Mouse (Mus musculus): ENCODE data around the gene Stk24. TPM values are rescaled to one million over a fixed set of nuclear protein-coding genes. Genes with fewer than 3 reads are reported as not detected.

Stk24 gene
- total RNA-seq, 2 experiments from 2014 or later: 142 to 152 TPM

DNA sequence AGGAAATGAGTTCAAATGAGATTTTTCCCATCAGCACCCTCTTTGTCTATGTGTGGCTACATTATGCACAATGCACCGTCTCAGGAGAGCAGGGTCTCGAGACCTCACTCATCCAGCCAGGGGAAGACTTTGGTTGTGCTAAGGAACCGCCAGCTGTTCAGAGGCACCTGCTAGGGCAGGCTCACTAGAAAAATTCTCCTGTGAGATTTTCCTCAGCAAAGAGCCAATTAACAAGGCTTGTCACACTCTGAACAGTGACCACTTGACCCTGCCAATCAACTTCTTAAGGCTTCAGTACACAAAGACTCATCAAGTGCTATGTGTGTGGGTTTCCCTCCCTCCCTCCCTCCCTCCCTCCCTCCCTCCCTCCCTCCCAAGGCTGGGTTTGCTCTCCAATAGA, 4.0 kb upstream of the Stk24 start:
- no peak for DNase-seq (ENCODE audit: low spot score in 2 of 2)

DNA sequence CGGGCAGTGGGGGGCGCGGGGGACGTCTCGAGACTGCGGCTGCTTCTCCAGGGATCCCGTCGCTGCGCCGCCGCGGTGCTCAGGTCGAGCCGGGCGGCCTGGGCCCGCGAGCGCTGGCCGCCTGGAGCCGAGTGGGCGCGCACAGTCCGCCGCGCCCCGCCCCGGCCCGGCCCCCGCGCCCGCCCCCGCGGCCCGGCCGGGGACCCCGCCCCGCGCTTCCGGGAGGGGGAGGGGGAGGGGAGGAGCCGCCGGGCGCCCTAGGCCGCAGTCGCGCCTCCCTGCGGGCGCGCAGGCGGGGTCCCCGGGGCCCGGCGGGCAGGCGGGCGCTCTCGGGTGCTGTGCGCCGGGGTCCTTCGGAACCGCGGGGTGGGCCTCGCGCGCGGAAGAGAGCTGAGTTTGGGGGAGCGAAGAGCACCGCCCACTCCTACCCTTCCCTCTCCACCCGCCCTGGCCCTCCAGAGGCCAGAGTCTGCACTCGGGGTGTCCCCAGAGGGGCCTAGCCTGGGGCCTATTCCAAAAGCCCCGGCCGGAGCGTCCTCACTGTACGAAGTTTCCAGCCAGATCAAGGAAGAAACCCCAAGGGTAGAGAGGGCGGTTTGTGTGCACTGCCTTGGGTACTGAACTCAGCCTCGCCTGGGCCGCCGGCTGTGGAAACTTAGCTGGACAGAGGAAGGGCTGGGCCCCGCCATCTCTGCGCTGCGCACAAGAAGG, 540 bp downstream of the Stk24 start:
- peak; percentile 62 to 69 for DNase-seq (ENCODE audit: low spot score in 2 of 2)

DNA sequence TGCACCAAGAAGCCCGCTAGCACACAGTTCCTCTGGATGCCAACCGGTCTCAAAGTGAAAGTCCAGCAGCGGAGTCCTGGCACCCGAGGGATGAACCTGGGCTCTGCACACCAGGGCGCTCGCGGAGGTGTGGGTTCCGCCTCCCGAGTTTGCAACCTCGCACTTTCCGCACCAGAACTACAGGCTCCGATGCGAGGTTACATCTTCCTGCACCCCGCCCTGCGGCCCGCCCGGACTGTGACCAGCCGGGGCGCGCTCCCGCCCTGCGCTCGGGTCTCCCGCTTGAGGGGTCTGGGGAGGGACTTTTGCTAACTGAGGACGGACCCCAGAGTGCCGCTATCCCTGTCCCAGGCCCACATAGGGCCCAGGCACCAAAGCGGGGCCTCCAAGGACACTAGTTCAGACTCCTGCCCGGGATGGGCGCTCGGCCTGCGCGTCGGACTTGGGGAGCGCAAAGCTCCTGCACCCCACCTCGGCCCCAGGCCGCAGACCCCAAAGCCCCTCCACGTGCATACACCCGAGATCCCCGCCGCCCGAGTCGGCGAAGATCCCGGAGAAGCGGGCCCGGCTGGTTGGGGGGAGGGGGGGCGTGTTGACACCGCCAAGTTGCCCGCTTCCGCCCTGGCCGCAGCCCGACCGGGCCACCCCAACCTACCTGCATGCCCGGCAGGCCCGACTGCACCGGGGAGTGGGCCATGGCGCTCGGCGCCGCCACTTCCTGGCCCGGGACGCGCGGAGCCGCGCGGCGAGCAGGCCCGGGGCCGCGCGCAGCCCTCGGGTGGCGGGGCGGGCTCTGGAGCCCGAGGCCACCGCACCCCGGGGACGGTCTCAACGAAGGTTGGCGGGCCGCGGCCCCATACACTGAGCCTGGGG, 1.3 kb downstream of the Stk24 start:
- peak; percentile 31 to 43 for DNase-seq (ENCODE audit: low spot score in 2 of 2)

DNA sequence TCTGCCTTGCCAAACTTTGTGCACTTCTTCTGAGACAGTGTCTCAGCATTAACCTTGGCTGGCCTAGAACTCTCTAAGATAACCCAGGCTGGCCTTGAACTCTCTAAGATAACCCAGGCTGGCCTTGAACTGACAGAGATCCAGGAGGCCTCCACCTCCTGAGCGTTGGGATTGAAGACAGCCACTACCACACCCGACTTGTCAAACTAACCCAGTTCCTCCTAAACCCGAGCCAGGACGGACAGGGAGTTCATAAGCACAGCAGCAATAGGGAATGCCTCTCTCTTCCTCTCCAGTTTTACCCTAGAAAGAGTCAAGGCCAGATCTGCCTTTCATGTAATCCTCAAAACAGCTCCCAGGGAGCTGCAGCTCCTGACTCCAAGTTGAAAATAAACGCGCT, 3.2 kb downstream of the Stk24 start:
- DNase-seq (ENCODE audit: low spot score in 2 of 2): no peak

DNA sequence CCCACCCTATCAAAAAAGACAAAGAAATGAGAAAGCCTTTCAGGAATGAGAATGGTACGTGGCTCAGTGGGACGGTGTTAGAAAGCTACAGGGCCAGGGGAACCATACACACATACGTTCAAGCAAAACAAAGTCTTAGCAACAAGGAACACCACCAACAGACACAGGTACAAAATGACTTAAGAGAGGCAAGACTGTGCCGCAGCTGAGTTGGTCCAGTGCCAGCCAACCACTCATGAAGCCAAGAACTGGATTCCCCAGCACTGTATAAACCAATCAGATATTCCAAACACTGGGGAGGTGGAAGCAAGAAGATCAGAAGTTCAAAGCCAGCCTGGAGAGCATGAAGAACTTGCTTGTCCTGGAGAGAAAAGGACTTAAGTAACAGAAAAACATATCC, 5.9 kb downstream of the Stk24 start:
- DNase-seq (ENCODE audit: low spot score in 2 of 2): no peak

DNA sequence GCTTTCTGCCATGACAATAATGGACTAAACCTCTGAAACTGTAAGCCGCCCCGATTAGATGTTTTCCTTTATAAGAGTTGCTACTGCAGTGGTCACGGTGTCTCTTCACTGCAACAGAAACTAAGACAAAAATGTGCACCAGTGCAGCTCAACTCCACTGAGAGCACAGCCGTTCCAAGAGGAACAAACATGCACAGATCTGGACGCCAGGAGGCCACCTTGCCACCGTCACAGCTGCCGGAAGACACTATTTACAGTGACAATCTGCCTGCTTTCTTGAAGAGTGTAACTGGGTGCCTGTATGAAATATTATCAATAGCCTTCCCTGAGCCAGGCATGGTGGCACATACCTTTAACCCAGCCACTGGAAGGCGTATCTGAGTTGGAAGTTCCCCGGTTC, 6.8 kb downstream of the Stk24 start:
- no peak for DNase-seq (ENCODE audit: low spot score in 2 of 2)

DNA sequence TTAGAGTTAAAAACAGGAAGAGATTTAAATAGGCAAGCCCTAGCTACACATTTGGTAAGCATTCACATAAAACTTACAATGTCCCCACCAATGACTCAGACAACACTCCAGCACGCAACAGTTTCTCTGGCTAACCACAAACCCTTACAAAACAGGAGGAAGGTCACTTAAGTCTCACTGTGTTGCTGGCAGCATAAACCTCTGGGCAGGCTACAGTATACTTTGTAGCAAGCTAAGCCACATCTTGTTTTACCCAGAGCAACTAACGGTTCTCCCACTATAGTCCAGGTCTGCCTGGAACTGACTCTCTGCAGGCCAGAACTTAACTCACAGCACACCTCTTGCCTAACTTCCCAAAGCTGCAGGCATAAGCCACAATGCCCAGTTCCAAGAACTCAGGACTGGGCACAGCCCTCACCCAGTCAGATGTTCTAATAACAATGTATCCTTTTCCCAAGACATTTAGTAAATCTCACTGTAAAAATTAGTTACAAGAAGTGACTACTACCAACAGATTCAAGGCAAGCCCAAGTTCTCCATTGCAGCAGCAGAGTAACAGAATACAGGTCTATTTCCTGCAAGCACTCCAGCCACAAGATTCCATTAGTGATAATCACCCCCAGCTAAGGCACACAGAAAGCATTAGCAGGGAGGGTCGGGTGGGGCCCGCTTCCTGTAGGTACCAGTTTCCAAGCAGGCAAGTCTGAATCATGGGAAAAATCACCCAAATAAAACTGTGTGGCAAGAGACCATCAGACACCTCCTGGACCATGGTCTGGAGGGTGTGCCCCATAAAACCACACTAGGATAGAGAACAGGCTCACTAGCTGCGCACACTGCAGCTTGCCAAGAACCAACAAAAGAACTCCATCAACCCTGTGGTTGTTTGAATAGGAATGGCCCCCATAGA, 7.6 kb downstream of the Stk24 start:
- DNase-seq (ENCODE audit: low spot score in 2 of 2): no peak

DNA sequence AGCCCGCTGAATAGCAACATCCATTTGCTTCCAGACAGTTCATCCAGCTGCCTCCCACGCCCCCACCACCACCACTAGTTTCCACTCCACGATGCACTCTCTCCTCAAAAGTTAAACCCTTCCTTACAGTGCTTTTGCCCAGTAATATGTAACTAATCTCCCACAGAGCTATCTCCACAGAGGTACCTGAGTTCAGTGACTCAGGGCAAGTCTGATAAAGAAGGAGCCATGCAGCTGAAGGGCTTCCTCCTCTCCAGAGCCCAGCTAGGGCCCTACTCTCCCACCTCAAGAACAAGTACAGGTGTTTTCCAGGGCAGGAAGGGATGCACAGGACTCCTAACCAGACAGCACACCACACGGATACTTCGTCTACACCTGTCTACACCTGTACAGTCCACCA, 10.4 kb downstream of the Stk24 start:
- DNase-seq (ENCODE audit: low spot score in 2 of 2): no peak

DNA sequence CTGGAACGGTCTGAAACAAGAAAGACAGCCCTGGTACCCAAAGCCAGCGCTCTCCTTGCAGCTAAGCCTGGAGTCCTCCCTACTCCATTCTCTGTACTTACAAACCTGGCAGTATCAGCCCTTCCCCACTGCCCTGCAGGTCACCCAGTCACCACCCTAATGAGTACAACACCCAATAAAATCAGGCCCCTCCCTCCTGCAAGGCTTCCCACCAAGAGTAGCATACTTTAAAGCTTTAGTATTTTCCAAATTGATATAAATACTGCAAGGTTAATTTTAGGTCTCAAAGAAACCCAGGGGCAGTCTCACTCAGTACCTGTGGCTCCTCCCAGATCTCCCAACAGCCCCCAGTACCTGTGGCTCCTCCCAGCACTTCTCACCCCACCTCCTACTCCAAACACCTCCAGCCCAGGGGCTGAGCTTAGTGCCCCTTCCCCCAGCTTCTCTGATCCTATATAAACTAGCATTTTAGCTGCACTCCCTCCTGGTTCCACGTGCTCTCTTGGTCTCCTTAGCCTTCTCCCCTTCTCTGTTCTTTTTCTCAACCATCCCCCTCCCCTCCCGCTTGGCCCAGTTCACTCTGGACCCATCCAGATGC, 11.6 kb downstream of the Stk24 start:
- DNase-seq (ENCODE audit: low spot score in 2 of 2): no peak

DNA sequence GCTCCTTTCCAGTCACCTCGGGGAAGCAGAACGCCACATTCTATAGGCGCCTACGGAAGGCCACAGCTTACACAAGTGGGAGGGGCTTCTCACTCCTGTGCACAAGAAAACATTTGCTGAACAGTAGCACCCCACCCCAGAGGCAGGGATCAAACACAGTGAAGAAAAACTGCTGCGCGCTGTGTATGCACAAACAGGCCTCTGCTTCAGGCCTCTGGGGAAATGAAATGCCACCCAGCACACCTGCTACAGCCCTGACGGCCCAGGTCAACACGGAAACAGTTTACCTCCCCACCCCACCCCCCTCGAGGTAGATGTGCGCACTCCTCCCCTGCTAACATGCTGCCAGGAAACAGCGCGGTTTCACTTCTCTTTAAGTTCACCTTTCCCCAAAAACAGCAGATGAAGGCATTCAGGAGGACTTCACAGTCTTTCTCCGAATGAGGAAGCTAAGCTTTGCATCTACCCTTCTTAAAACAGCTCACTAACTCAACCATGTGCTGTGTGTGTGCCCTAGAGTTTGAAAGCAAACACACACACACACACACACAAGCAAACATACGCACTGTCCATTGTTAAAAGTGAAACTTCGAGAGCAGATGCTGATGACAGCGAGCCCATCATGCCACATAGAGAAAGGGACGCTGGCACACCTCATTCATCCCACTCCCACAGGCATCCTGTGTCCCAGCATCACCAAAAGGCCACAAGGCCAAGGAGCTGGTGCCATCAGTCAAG, 13.7 kb downstream of the Stk24 start:
- no peak for DNase-seq (ENCODE audit: low spot score in 2 of 2)

DNA sequence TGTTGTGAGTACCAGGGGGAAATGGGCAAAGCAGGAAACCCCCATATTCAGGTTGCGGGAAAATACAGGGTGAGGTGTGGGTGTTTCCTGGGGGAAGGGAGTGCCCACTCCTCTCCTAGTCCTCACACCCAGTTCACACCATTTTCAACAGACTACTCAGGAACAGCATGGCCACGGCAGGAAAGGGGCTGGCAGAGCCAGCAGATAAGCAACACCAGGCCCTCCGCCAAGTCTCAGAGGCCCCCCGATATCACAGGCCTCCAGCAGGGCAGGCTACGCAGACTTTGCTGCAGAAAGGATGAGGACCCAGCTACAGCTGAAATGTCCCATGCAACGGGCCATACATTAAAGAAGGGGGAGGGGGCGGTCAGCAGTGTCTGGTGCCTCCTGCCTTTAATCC, 14.4 kb downstream of the Stk24 start:
- no peak for DNase-seq (ENCODE audit: low spot score in 2 of 2)

DNA sequence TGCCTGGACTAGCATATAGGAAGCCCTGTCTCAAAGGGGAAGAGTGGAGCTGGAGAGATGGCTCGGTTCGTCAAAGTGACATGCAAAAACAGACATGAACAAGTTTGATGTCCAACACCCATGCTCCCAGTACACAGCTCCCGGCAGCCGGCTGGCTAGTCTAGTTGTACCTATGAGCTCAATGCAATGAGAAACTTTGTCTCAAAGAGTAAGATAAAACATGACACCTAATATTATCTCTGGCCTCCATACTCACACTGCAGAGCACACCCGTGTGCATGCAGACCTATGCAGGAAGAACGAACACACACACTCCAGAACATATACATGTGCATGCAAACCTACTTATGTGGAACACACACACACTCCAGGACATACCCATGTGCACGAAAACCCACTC, 15.5 kb downstream of the Stk24 start:
- DNase-seq (ENCODE audit: low spot score in 2 of 2): no peak

DNA sequence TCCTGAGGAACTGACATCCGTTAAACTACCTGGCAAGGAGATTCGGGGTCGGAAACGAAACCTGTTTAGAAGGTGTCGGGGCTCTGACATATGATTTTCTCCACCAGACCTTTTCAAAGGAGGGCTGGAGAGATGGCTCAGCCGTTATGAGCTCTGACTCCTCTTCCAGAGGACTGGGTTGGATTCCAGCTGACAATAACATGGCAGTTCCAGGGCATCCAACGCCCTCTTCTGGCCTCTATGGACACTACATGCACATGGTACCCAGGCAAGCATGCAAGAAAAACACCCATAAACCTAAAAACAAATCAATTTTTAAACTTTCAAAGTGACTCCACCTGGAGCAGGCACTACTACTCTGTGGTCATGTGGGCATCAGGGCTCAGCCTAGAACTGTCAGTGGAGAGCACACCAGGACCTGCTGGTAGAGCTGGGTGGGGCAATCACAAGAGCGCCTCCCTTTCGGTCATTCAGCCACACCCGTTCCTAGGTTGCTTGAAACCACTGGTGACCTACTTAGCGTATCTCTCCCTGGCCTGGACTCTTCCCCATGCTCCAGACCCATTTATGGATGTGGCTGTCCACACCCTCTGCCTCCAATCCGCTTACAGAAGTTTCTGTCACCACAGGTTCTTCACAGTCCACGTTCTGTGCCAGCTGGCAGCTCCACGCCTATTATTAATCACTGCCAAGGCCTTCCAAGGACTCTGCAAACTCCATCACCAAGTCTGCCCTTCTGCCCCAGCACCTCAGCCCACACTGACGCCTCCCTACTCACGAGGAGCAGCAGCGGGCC, 18.3 kb downstream of the Stk24 start:
- DNase-seq (ENCODE audit: low spot score in 2 of 2): peak; percentile 28 to 52

DNA sequence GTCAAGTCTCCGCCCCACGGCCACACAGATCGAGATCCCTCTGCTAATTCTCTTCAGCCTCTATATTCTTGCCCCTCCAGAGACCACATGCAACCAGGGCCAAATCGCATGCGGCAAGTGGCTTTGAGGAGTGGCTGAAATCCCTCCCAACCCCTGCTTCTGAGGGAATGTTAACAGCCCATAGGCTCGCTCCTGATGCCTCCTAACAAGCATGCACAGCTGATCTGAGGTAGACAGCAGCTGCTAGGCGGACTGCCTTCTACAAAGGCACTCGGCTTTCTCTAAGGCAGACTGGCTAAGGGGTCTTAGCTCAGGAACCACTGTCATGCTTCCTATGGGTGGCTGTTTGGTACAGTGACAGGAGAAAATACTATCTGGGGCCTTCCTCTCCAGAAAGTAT, 20.0 kb downstream of the Stk24 start:
- no peak for DNase-seq (ENCODE audit: low spot score in 2 of 2)

DNA sequence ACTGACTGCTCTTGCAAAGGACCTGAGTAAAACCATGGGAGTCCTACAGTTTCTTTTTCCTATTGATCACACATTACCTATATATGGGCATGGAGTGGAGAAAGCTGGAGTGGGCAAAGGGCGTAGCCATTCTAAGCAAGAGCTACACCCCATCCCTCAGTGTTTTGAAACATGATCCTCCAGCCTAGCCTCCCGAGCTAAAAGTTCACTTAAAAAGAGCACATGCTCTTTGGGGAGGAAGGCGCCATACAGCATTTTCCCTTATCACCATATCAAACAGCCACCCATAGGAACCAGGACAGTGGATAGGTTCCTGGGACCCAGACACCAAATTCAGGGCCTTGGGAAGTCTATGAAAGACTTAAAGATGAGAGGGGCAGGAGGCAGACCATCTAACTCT, 20.8 kb downstream of the Stk24 start:
- DNase-seq (ENCODE audit: low spot score in 2 of 2): no peak

DNA sequence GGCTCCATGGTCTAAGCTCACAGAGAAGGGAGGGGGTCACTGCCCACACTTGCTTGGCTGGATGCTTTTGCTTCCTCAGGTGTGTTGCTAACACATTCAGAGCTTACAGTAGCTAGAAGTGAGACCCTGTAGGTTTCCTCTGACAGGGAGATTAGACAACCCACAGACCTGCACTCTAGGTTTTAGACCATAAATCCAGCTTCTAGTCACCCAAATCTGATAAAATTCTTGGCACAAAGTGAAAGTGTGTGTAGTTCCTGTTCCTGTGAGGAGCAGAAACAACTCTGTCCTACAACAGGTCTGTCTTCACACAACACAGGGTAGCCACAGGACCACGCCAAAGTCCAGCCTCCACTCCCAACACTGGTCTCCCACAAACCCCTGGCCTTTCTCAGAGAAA, 21.5 kb downstream of the Stk24 start:
- no peak for DNase-seq (ENCODE audit: low spot score in 2 of 2)

DNA sequence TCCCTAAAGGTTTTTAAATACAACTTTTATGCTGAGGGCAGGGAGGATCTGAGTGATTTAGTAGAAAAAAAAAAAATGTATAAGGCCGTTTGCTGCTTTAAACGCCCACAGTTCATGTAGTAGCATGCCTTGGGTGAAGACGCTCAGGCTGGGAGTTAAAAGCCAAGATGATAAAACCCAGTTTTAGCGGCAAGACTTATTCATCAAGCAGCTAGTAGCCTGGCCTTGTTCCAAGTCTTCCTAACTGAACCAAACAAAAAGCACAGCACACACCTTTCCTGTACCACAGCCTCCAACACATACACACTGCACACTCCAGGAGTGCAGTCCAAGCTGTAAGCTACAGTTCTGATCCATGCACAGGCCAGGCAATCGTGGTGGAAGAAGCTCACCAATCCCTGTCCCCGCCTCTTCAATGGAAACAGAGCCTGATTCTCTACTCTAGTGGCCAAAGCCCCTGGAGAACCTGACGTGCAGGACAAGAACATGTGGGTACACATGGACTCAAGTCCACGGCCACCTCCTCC, 23.4 kb downstream of the Stk24 start:
- no peak for DNase-seq (ENCODE audit: low spot score in 2 of 2)

DNA sequence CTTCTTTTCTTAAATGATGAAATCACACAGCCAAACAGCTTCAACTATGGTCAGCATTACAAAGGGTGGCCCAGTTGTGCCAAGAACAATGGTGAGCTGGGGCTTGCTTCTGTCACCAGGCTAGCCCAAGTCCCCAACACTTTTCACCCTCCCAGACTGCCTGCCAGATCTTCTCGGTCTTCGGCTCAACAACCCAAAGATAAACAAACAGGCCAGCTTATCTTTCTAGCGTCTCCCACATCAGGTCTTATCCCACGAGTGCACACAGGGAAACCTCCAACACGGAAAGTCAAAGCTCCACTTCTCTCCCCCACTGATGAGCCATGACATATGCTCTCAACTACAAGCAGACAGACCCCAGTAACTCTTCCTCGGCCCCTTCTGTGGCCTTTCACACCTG, 24.1 kb downstream of the Stk24 start:
- no peak for DNase-seq (ENCODE audit: low spot score in 2 of 2)

DNA sequence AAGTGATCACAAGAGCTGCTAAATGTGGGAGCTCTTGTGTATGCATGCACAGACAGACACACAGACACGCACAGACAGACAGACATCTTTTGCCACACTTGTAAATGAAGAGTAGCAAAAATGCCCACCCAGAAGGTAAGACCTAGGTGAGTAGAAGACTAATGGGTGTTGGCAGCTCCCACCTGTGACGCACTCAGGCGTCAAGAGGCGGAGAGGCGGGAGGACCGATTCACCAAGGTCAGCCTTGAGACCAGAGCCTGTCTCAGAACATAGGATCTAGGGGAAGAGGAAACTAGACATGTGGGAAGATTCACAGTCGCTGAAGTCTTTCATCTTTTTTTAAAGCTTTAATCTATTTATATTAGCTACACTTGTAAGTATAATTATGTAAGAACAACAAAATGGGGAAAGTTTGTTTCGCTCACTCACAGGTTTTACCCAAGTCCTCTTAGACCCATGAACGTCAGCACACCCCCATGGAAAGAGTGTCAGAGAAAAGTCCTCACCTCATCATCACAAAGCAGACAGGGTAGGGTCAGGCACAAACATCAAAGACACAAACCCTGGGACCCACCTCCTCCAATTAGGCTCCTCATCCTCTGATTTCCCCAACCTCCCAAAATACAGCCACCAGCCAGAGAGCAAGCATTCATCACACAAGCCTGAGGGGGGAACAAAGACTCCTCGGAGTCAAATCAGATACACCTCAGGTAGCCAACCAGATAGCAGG, 26.0 kb downstream of the Stk24 start:
- DNase-seq (ENCODE audit: low spot score in 2 of 2): no peak
